Mouse (Mus musculus): ENCODE results near the gene Gphb5. TPM values are rescaled to one million over a fixed set of nuclear protein-coding genes. Genes with fewer than 3 reads are reported as not detected.
"Not testable (repeated sequence)": the region's sequence is repeated elsewhere in the genome, so short reads cannot be mapped to it uniquely, and the experiment has no call there.

Gphb5 gene
- polyA plus RNA-seq (2016; fragmentation: Nextera tagmentation; extraction: Ambion mirVana) = 0.10 TPM in 1 of 2 replicates, not detected in the other

DNA sequence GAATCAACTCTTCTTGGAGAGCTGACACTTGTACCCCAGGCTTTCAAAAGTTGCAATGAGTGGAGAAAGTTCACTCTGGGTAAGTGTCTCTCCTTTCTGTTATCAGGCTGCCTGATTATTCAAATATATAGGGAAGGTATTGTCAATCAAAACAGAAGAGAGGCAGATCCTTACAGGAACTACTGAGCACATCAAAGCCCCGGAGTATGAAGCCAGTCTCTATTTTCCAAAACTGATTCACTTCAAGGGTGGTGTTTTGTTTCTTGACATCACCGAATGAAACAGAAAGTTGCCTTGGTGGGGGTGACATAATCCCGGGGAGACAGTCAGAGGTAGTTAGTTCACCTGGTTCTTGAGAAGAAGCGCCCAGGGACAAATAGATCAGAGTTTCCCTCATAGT, at the start of gene Gphb5:
Gene Gphb5 (minus strand): TSS at position 101 of the 400 bp plus-strand sequence.
- Histone ChIP-seq H3K4me2 (replicated peaks) (no peak within 1 kb of the TSS), H3K4me1 (no peaks in the 10 kb centered on the region), H3K27me3 (no peaks in the 10 kb centered on the region), H3K4me3 (no peak within 1 kb of the TSS), H3K9me3 (no peaks in the 10 kb centered on the region), H3K9ac (replicated peaks) (no peak within 1 kb of the TSS), H3K36me3 (no peaks in the 10 kb centered on the region), H3K27ac (replicated peaks) (no peak within 1 kb of the TSS)
- no peak for ATAC-seq (ENCODE audit: low FRiP score, low read depth)
- WGBS = 91% methylated on average over 4 of the region's 4 CpGs

DNA sequence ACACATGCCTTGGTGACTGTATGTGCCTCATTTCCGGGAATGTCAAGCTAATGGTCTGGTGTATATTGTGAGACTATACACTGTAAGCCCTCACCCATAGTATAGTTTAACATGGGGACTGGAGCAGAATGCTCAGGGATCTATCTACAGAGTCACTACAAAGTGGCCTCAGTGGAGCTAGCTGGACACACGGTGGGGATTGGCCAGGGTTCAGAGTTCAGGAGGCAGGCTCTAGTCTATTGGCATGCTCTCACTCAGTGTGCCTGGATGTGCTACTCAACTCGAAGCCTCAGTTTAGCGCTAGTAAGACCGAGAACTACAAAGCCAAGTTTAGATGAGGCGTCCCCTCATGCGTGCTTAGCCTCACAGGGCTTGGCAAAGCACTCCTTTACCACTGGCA, 49.6 kb upstream of the Gphb5 start:
- Histone ChIP-seq H3K36me3 (peaks cover 64% of the 10 kb centered on the region), H3K4me2 (replicated peaks) (no peak overlapping the region), H3K27me3 (no peaks in the 10 kb centered on the region), H3K4me3 (no peak overlapping the region), H3K27ac (replicated peaks) (no peak overlapping the region), H3K4me1 (peaks cover 4% of the 10 kb centered on the region; the same call in 1 of the 2 replicates), H3K9me3 (no peaks in the 10 kb centered on the region), H3K9ac (replicated peaks) (no peak overlapping the region)
- WGBS = 89% methylated on average over 7 of the region's 7 CpGs
- no peak for ATAC-seq (ENCODE audit: low FRiP score, low read depth)

DNA sequence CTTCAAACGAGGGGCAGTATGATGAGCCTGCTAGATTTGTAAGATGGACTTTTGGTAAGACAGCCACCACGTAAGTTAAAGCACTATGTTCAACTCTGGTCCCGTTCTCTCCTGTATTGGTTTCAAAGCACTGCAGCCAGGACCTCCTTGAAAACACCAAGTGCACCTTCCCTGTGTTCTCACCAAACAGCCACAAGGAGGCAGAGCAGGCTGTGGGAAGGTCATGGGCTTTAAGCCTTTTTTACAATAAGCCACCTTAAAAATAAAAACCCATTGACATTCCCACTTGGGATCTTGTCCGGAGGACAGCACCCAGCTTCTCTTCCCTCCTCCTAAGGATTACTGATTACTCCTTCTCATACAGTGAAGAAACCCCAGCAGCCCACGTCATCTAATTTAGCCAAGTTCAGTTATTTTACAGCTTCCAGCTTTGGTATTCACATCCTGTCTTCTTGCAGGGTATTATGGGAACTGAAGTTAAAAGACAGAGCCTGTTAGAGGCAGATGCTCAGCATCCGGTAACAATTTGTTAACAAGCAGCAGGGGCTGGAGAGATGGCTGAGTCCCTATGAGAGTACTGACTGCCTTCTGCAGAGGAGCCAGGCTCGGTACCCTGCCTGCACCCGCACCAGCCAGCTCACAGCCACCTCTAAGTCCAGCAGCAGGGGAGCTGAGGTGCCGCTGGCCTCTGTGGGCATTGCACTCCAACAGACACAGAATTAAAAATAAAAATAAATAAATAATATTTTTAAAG, 47.6 kb upstream of the Gphb5 start:
- H3K4me3 ChIP-seq = no peak overlapping the region
- ATAC-seq (ENCODE audit: low FRiP score, low read depth) = no peak
- H3K4me1 ChIP-seq = no peaks in the 10 kb centered on the region
- no peak overlapping the region for H3K4me2 ChIP-seq (replicated peaks)
- H3K27ac ChIP-seq (replicated peaks) = no peak overlapping the region
- WGBS = 83% methylated on average over 9 of the region's 9 CpGs
- no peak overlapping the region for H3K9ac ChIP-seq (replicated peaks)
- H3K9me3 ChIP-seq = no peaks in the 10 kb centered on the region
- peaks cover 76% of the 10 kb centered on the region for H3K36me3 ChIP-seq
- H3K27me3 ChIP-seq = no peaks in the 10 kb centered on the region

GRCm38 (mm10) chr12:75460561-75460960, 44.0 kb upstream of the Gphb5 start:
- no peaks in the 10 kb centered on the region for H3K27me3 ChIP-seq
- H3K4me2 ChIP-seq (replicated peaks) = no peak overlapping the region
- H3K4me1 ChIP-seq = no peaks in the 10 kb centered on the region
- no peak overlapping the region for H3K4me3 ChIP-seq
- H3K9me3 ChIP-seq = no peaks in the 10 kb centered on the region
- H3K36me3 ChIP-seq = peaks cover 71% of the 10 kb centered on the region
- WGBS = 84% methylated on average over 5 of the region's 5 CpGs
- no peak overlapping the region for H3K27ac ChIP-seq (replicated peaks)
- no peak overlapping the region for H3K9ac ChIP-seq (replicated peaks)
- ATAC-seq (ENCODE audit: low FRiP score, low read depth) = no peak

GRCm38 (mm10) chr12:75459656-75460055, 43.1 kb upstream of the Gphb5 start:
- no peak overlapping the region for H3K9ac ChIP-seq (replicated peaks)
- H3K9me3 ChIP-seq = no peaks in the 10 kb centered on the region
- 87% methylated on average over 5 of the region's 5 CpGs for WGBS
- no peaks in the 10 kb centered on the region for H3K4me1 ChIP-seq
- ATAC-seq (ENCODE audit: low FRiP score, low read depth) = no peak
- no peaks in the 10 kb centered on the region for H3K27me3 ChIP-seq
- peaks cover 62% of the 10 kb centered on the region for H3K36me3 ChIP-seq
- no peak overlapping the region for H3K4me3 ChIP-seq
- no peak overlapping the region for H3K27ac ChIP-seq (replicated peaks)
- no peak overlapping the region for H3K4me2 ChIP-seq (replicated peaks)

DNA sequence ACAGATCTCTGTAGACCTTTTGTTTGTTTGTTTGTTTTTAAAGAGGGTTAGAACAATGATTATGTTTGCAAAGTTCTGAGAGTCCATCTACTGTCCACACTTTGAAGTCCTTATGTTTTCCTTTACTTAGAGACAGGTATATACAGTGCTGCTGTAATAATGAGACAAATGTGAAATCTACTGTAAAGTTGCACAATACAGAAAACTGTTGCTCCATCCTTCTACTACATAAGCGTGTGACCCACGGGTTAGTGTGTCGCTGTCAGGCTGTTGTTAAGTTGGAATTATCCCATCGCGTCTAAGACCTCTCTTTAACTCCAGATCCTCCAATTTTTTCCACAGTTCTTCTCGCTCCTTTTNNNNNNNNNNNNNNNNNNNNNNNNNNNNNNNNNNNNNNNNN, 36.9 kb upstream of the Gphb5 start:
- Histone ChIP-seq H3K4me2 (replicated peaks) (no peak overlapping the region), H3K36me3 (peaks cover 41% of the 10 kb centered on the region), H3K27me3 (no peaks in the 10 kb centered on the region), H3K27ac (replicated peaks) (no peak overlapping the region), H3K4me3 (no peak overlapping the region), H3K4me1 (no peaks in the 10 kb centered on the region), H3K9ac (replicated peaks) (no peak overlapping the region), H3K9me3 (no peaks in the 10 kb centered on the region)
- WGBS = 95% methylated on average over 6 of the region's 6 CpGs
- ATAC-seq (ENCODE audit: low FRiP score, low read depth) = no peak

DNA sequence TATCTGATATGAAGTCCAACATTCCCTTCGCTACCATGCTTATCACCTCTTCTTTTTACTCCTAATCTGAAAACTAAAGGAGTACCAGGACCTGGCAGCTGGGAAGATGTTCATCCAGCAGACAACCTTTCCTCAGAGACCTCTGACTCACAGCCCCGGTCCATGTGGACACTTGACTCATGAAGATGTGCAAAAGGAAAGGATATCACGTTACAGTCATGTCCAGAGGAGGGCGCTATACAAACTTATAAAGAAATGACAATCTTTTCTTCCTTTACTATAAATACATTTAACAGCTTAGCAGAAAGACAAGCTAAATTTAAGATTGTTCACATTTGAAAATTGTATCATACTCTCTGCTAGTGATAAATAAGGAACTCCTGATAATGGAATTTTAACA, 36.4 kb upstream of the Gphb5 start:
- Histone ChIP-seq H3K9ac (replicated peaks) (no peak overlapping the region), H3K36me3 (peaks cover 41% of the 10 kb centered on the region), H3K4me3 (no peak overlapping the region), H3K27me3 (no peaks in the 10 kb centered on the region), H3K27ac (replicated peaks) (no peak overlapping the region), H3K9me3 (no peaks in the 10 kb centered on the region), H3K4me1 (no peaks in the 10 kb centered on the region), H3K4me2 (replicated peaks) (no peak overlapping the region)
- 81% methylated on average over 4 of the region's 4 CpGs for WGBS
- no peak for ATAC-seq (ENCODE audit: low FRiP score, low read depth)

- Histone ChIP-seq H3K4me1 (no peaks in the 10 kb centered on the region), H3K9ac (replicated peaks) (no peak overlapping the region), H3K27ac (replicated peaks) (no peak overlapping the region), H3K9me3 (no peaks in the 10 kb centered on the region), H3K27me3 (no peaks in the 10 kb centered on the region), H3K36me3 (peaks cover 37% of the 10 kb centered on the region), H3K4me3 (no peak overlapping the region), H3K4me2 (replicated peaks) (no peak overlapping the region)
- 93% methylated on average over 8 of the region's 8 CpGs for WGBS
- no peak for ATAC-seq (ENCODE audit: low FRiP score, low read depth)
These were observed 34.0 kb upstream of the Gphb5 start for GRCm38 (mm10) chr12:75450592-75450991.

GRCm38 (mm10) chr12:75450011-75450410, 33.4 kb upstream of the Gphb5 start:
- WGBS = 79% methylated on average over 14 of the region's 14 CpGs
- ATAC-seq (ENCODE audit: low FRiP score, low read depth) = no peak
- Histone ChIP-seq H3K9ac (replicated peaks) (no peak overlapping the region), H3K9me3 (no peaks in the 10 kb centered on the region), H3K36me3 (peaks cover 37% of the 10 kb centered on the region), H3K4me3 (no peak overlapping the region), H3K4me2 (replicated peaks) (no peak overlapping the region), H3K27ac (replicated peaks) (no peak overlapping the region), H3K4me1 (no peaks in the 10 kb centered on the region), H3K27me3 (no peaks in the 10 kb centered on the region)

GRCm38 (mm10) chr12:75449475-75449966, 32.9 kb upstream of the Gphb5 start:
- no peak overlapping the region for H3K9ac ChIP-seq (replicated peaks)
- WGBS = 77% methylated on average over 6 of the region's 6 CpGs
- H3K27ac ChIP-seq (replicated peaks) = no peak overlapping the region
- no peaks in the 10 kb centered on the region for H3K27me3 ChIP-seq
- peaks cover 37% of the 10 kb centered on the region for H3K36me3 ChIP-seq
- H3K4me1 ChIP-seq = no peaks in the 10 kb centered on the region
- H3K4me2 ChIP-seq (replicated peaks) = no peak overlapping the region
- no peak overlapping the region for H3K4me3 ChIP-seq
- no peak for ATAC-seq (ENCODE audit: low FRiP score, low read depth)
- H3K9me3 ChIP-seq = no peaks in the 10 kb centered on the region

DNA sequence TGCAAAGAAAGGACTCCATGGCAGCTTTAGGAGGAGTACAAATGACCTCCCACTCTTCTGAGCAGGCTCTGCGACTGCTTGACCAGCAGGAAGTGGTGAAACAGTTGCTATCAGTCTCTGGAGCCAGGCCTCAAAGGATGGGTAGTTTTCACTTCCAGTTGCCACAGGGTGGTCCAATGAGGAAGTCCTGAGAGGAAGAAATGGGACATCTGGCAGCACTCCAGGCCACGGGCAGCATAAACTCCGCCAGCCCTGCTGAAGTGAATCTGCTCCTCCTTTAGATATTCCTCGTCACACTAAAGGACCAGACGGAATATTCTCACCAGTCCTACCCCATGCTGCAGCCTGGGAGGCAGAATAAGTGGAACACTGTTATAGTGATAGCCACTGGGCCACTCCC, 32.3 kb upstream of the Gphb5 start:
- 92% methylated on average over 5 of the region's 5 CpGs for WGBS
- Histone ChIP-seq H3K27ac (replicated peaks) (no peak overlapping the region), H3K4me2 (replicated peaks) (no peak overlapping the region), H3K4me1 (no peaks in the 10 kb centered on the region), H3K27me3 (no peaks in the 10 kb centered on the region), H3K9ac (replicated peaks) (no peak overlapping the region), H3K36me3 (peaks cover 37% of the 10 kb centered on the region), H3K4me3 (no peak overlapping the region), H3K9me3 (no peaks in the 10 kb centered on the region)
- no peak for ATAC-seq (ENCODE audit: low FRiP score, low read depth)

DNA sequence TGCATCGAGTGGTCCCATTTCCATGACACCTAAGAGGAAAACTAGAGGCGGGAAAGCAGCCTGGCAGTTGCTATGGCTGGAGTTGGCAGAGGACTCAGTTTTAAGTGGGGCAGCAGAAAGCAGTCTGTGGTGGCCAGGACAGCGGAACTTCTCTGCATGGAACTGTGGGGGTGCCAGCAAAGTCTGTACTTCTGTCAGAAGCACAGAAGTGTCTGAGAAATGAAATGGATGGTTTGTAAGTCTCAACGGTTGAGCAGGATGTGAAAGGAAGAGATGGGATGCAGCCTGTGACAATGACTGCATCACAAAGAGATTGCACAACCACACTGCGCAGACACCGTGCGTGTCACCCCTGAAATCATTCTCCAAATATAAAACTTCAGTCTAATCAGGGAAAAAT, 29.7 kb upstream of the Gphb5 start:
- Histone ChIP-seq H3K9ac (replicated peaks) (no peak overlapping the region), H3K36me3 (peaks cover 12% of the 10 kb centered on the region), H3K4me3 (no peak overlapping the region), H3K9me3 (no peaks in the 10 kb centered on the region), H3K27ac (replicated peaks) (no peak overlapping the region), H3K4me1 (no peaks in the 10 kb centered on the region), H3K4me2 (replicated peaks) (no peak overlapping the region), H3K27me3 (no peaks in the 10 kb centered on the region)
- WGBS = 88% methylated on average over 7 of the region's 7 CpGs
- ATAC-seq (ENCODE audit: low FRiP score, low read depth) = no peak

- H3K4me2 ChIP-seq (replicated peaks); H3K9ac ChIP-seq (replicated peaks); H3K36me3 ChIP-seq; H3K4me1 ChIP-seq; H3K27ac ChIP-seq (replicated peaks); H3K4me3 ChIP-seq; H3K9me3 ChIP-seq; H3K27me3 ChIP-seq; ATAC-seq (ENCODE audit: low FRiP score, low read depth): not testable (repeated sequence)
- WGBS = 81% methylated on average over 6 of the region's 6 CpGs
These were observed 15.8 kb upstream of the Gphb5 start for GRCm38 (mm10) chr12:75432400-75432799.

All from midbrain, embryonic 12.5 days (tissue).